Mouse (Mus musculus): ENCODE data around the gene Mindy4. TPM values are rescaled to one million over a fixed set of nuclear protein-coding genes. Genes with fewer than 3 reads are reported as not detected.

Gene Mindy4
- total RNA-seq, 2 experiments from 2014 or later, result 2.6 to 3.7 TPM

GRCm38 (mm10) chr6:55282348-55282747, 79.2 kb downstream of the Mindy4 start:
- DNase-seq, result no peak
- intact Hi-C loops (cut with DNase I; ENCODE audit: low total_unique reads), result no loop called here

- intact Hi-C loops (cut with DNase I; ENCODE audit: low total_unique reads), result no loop called here
- DNase-seq, result no peak
These were observed 82.0 kb downstream of the Mindy4 start for GRCm38 (mm10) chr6:55285218-55285617.

- intact Hi-C loops (cut with DNase I; ENCODE audit: low total_unique reads), result no loop called here
These were observed 84.9 kb downstream of the Mindy4 start for GRCm38 (mm10) chr6:55288007-55288602.

GRCm38 (mm10) chr6:55294549-55295131, 91.5 kb downstream of the Mindy4 start:
- peak; percentile 40 for DNase-seq
- intact Hi-C loops (cut with DNase I; ENCODE audit: low total_unique reads), result no loop called here

More at GRCm38 (mm10) chr6:55288007-55288602, 84.9 kb downstream of the Mindy4 start:
- DNase-seq, result no peak

- intact Hi-C loops (cut with DNase I; ENCODE audit: low total_unique reads), result no loop called here
- no peak for DNase-seq
These were observed 92.1 kb downstream of the Mindy4 start for GRCm38 (mm10) chr6:55295325-55295724.

- DNase-seq, result no peak
- intact Hi-C loops (cut with DNase I; ENCODE audit: low total_unique reads), result no loop called here
These were observed 96.3 kb downstream of the Mindy4 start for GRCm38 (mm10) chr6:55299482-55299881.

GRCm38 (mm10) chr6:55299917-55300316, 96.7 kb downstream of the Mindy4 start:
- DNase-seq, result no peak
- intact Hi-C loops (cut with DNase I; ENCODE audit: low total_unique reads), result no loop called here

GRCm38 (mm10) chr6:55300704-55301103, 97.5 kb downstream of the Mindy4 start:
- DNase-seq, result no peak
- intact Hi-C loops (cut with DNase I; ENCODE audit: low total_unique reads), result no loop called here

GRCm38 (mm10) chr6:55310179-55310578, 107.0 kb downstream of the Mindy4 start:
- DNase-seq, result no peak
- intact Hi-C loops (cut with DNase I; ENCODE audit: low total_unique reads), result no loop called here

- intact Hi-C loops (cut with DNase I; ENCODE audit: low total_unique reads), result no loop called here
- DNase-seq, result no peak
These were observed 108.8 kb downstream of the Mindy4 start for GRCm38 (mm10) chr6:55311962-55312361.

GRCm38 (mm10) chr6:55313893-55314292, 110.7 kb downstream of the Mindy4 start:
- intact Hi-C loops (cut with DNase I; ENCODE audit: low total_unique reads), result no loop called here
- no peak for DNase-seq

- intact Hi-C loops (cut with DNase I; ENCODE audit: low total_unique reads), result no loop called here
- DNase-seq, result peak; percentile 38
These were observed 111.4 kb downstream of the Mindy4 start for GRCm38 (mm10) chr6:55314628-55315027.

GRCm38 (mm10) chr6:55318597-55318996, 115.4 kb downstream of the Mindy4 start:
- intact Hi-C loops (cut with DNase I; ENCODE audit: low total_unique reads), result no loop called here
- no peak for DNase-seq

GRCm38 (mm10) chr6:55319585-55320551, 116.7 kb downstream of the Mindy4 start:
- intact Hi-C loops (cut with DNase I; ENCODE audit: low total_unique reads), result no loop called here
- no peak for DNase-seq

GRCm38 (mm10) chr6:55320894-55321293, 117.7 kb downstream of the Mindy4 start:
- intact Hi-C loops (cut with DNase I; ENCODE audit: low total_unique reads), result no loop called here
- DNase-seq, result no peak

- intact Hi-C loops (cut with DNase I; ENCODE audit: low total_unique reads), result no loop called here
These were observed 118.3 kb downstream of the Mindy4 start for GRCm38 (mm10) chr6:55321518-55321917.

GRCm38 (mm10) chr6:55322980-55323379, 119.8 kb downstream of the Mindy4 start:
- DNase-seq, result no peak
- intact Hi-C loops (cut with DNase I; ENCODE audit: low total_unique reads), result no loop called here

More at GRCm38 (mm10) chr6:55321518-55321917, 118.3 kb downstream of the Mindy4 start:
- DNase-seq, result no peak

GRCm38 (mm10) chr6:55323908-55324634, 120.9 kb downstream of the Mindy4 start:
- intact Hi-C loops (cut with DNase I; ENCODE audit: low total_unique reads), result no loop called here
- no peak for DNase-seq

- DNase-seq, result no peak
- intact Hi-C loops (cut with DNase I; ENCODE audit: low total_unique reads), result no loop called here
These were observed 121.6 kb downstream of the Mindy4 start for GRCm38 (mm10) chr6:55324785-55325184.

- no peak for DNase-seq
- intact Hi-C loops (cut with DNase I; ENCODE audit: low total_unique reads), result no loop called here
These were observed 123.1 kb downstream of the Mindy4 start for GRCm38 (mm10) chr6:55326299-55326698.
